Mouse (Mus musculus) thymus, postnatal 14 days (tissue): ENCODE data around the gene Bicc1.

ENCODE experiments used
- DNase-seq: peaks from one replicate; pipeline ENCODE4 v3.0.0; 2021

Gene Bicc1

DNA sequence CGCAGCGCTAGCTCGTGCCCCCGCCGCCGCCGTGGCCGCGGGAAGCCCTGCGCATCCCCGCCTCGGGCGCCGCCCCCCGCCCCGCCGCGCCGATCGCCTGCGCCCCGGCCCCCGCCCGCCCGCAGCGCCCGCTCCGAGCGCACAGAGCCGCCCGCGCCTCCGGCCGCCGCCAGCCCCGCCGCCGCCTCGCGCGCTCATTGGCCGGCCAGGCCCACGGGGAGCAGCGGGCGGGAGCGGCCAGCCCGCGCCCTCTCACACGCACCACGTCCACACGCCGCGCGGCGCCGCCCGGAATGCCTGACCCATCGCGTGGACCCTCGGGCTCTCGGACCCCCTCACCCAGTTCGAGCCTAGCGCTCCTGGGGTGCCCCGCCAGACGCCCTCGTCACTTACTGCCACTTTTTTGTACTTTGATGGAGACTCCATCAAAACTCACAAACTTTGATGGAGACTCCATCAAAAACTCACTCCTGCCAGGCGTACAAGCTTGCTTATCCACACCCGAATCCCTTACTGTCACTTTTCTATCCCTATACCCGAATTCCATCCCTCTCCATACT is at the start of gene Bicc1:
Bicc1 (minus strand) TSS at position 25 of the 560 bp plus-strand sequence.
- DNase-seq, result no peak

GRCm38 (mm10) chr10:71201512-71201911 is 42.0 kb upstream of the Bicc1 start:
- DNase-seq, result no peak

DNA sequence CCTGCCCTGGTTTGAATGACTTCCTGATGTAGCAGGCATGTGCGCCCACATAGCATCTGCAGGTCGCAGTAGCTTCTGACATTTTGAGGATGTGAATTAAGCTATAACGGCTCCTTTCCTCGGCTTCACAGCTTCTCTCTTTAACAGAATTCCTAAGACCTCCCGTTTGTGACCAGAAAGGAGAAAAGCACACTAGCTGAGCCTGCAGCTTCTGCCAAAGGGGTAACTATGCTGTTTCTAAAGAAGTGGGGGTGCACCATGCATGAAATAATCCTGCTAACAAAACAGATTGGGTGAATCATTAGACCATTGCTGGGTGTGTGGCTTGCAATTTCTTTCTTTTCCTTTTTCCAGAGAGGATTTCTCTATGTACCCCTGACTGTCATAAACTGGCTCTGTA is 41.5 kb upstream of the Bicc1 start:
- DNase-seq, result no peak

GRCm38 (mm10) chr10:71198676-71199075 is 39.2 kb upstream of the Bicc1 start:
- no peak for DNase-seq

DNA sequence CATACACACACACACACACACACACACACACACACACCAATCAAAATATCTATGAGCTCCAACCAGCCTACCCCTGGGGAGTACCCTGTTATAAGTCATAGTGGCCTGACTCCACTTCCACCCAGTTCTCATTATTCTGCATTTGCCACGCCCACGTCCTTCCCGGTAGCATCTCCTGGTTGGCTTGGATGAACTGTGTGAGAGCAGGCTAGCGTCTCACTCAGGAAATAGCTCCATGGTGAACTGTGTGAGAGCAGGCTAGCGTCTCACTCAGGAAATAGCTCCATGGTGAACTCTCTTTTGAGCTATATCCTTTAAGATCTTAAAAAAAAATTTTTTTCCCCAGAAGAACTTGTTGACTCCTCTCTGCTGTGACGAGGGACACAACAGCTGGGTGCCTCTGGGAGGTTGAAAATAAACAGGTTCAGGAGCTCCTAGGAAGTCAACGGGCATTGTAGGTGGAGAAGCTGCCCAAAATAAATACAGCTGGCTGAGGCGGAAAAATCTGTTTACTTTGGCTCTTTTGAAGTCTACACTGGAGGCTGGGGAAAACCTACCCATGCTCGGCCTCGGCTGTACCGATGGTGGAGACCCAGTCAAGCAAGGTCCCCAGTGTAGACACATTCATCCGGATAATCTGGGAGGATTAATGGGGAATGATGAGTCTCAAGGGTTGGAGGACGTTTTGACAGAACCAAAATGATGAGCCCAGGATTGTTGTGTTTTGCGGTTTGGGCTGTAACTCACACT is 37.7 kb upstream of the Bicc1 start:
- DNase-seq, result no peak

- no peak for DNase-seq
These were observed 36.0 kb upstream of the Bicc1 start for GRCm38 (mm10) chr10:71195501-71195900.

DNA sequence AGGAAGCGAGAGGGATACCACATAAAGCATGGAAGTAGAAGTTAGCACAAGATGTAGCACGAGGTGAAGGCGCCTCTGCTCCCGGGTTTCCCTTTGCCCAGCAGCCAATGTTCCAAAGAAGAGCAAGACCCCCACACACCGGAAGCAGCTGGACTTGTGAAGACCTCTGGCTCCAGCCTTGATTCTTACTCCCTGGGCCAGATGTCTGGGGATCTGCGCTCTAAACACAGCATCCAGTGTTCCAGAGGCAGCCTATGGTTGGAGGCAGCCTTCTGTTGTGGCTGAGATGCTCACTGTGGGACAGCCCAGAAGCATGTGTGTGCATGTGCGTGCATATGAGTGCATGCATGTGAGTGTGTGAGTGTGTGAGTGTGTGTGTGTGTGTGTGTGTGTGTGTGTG is 35.2 kb upstream of the Bicc1 start:
- no peak for DNase-seq

- no peak for DNase-seq
These were observed 33.8 kb upstream of the Bicc1 start for GRCm38 (mm10) chr10:71193319-71193718.

DNA sequence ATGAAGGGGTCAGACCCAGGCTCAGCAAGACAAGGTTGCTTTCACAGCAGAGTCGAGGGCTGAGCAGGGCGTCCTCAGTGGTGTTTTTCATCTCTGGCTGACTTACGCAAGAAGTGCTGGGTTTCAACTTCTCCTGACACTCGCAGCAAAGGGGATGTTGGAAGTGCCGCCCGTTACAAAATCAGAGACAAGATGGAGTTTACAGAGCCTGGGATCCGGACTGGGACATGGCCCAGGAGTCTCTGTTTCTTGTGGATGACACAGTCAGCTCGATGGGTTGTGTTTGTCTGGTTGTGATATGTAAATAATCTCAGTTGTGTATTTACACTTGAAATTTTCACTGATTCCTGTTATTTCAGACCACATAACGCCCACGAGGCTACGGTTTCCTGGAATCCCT is 33.4 kb upstream of the Bicc1 start:
- DNase-seq, result no peak

- no peak for DNase-seq
These were observed 29.2 kb upstream of the Bicc1 start for GRCm38 (mm10) chr10:71188681-71189080.

DNA sequence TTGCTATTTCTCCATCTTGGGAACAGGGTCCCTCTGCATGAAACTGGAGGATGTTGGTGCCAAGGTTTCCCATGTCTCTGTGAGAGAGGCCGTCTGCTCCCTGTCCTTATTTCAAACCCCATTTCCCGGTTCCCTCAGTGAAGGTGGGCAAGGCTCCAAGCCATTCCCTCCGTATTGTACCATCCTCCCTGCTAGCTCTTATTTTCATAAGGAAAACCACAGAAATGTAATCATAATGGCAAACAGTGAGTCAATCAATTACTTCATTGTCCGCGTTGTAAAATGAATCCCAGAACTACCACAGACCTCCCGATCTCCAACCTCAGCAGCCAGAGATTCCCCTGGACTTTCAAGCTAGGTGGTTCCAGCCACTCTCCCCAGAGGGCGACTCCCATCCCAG is 25.6 kb upstream of the Bicc1 start:
- no peak for DNase-seq

DNA sequence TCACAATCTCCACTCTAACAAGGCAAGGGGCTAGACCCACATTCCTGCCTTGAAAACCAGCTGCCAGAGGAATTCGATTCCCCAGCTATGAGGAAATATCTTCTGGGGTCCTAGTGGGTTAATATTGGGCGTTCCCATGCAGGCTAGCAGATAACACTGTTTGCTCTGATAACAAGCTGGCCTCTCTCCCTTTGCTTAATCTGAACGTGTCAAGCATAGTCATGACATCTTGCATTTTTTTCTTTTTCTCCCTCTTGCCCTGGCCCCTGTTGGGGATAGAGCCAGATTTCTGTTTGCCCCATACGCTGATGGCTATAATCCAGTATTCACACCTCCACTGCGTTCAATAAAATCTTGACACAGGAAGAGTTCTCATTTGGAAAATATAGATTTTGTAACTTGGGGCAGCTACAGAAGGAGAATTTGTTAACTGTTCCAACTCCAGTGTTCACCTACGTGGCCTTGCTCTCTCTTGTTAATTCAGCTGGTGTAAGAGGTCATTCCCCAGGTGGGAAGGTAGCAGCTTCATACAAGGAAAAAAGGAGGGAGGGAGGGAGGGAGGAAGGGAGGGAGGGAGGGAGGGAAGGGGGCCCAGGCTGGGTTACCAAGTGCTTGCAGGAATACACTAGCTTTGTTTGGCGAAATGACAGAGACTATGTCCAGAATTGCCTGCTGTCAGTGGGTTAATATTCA is 24.0 kb upstream of the Bicc1 start:
- DNase-seq, result no peak

DNA sequence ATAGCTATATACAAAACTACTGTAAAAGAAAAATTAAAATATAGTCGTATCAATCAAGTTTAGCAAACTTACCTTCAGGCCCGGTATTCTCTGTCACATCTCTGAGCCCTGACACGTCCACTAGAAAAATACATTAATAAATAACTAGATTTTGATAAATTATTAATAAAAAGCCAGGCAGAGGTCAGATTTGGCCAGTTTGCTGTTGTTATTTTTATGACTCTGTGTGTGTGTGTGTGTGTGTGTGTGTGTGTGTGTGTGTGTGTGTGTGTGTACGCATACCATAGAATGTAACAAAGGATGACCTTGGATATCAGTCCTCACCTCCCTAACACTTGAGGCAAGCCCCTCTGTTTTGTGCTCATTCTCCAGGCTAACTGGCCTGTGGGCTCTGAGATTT is 22.4 kb upstream of the Bicc1 start:
- DNase-seq, result no peak

GRCm38 (mm10) chr10:71181091-71181490 is 21.6 kb upstream of the Bicc1 start:
- DNase-seq, result no peak

DNA sequence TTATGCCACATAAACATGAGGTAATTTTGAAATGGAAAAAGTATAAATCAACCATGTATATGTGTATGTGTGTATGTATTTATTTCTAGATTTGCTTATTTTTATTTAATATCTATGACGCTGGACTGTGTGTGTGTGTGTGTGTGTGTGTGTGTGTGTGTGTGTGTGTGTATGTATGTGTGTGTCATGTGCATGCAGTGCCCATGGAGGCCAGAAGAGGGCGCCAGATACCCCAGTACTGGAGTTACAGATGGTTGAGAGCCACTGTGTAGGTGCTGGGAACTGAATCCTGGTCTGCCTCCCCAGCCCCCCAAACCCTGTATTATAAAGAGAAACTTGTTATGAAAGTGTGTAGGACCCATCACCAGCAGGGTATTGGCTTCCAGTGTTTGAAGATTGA is 20.6 kb upstream of the Bicc1 start:
- no peak for DNase-seq

GRCm38 (mm10) chr10:71177201-71177600 is 17.7 kb upstream of the Bicc1 start:
- DNase-seq, result no peak

GRCm38 (mm10) chr10:71176341-71176740 is 16.8 kb upstream of the Bicc1 start:
- DNase-seq, result no peak

- DNase-seq, result no peak
These were observed 15.8 kb upstream of the Bicc1 start for GRCm38 (mm10) chr10:71175280-71175679.

GRCm38 (mm10) chr10:71171414-71171813 is 11.9 kb upstream of the Bicc1 start:
- no peak for DNase-seq

DNA sequence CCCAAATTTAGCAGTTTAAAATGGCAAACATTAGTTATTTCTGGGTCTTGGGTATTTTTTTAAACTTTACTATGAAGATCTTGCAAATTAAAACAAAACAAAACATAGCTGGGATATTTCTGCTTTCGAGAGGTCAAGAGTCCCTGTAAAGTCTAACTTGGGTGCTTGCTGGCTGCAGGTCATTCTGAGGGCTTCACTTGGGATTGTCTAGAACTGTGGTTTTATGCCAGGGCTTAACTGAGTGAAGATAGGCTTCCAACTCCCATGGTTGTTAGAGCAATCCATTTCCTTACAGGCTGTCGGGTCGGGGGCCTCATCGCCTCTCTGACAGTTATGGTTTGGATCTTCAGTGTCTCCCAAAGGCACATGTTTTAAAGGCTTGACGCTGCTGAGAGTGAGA is 11.3 kb upstream of the Bicc1 start:
- no peak for DNase-seq

DNA sequence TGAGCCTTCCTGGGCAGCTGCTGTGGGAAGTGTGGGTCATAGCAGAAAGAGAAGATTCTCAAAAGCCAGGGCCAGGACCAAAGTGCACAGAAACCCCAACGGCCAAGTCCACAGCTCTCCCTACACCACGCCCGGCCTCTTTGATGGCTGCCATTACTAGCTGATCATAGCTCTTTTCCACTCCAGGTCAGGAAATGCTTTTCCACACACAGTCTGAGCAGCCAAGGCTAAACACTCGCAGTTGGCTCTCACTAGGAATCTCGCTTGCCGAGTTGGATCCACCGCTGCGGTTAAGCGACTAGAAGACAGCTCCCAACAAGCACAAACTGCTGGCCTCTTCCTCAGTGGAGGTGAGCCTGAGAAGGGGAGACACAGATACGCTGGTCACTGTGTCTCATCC is 10.3 kb upstream of the Bicc1 start:
- no peak for DNase-seq

DNA sequence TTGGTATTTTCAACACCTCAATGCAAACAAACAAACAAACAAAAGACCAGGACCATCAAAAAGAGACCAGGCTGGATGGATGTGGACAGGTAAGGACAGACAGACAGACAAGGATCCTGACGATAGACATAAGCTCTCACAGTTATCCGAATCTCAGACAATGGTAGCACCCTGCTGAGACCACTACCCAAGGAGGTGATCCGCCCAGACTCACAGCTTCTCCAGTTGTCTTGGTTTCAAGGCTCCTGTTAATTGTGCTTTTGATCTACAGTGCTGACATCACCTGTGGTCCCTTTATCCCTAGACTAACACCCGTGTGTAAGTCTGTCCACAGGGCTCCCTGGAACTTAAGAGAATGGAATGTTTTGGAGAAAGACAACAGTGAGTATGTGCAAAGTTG is 9.7 kb upstream of the Bicc1 start:
- no peak for DNase-seq

DNA sequence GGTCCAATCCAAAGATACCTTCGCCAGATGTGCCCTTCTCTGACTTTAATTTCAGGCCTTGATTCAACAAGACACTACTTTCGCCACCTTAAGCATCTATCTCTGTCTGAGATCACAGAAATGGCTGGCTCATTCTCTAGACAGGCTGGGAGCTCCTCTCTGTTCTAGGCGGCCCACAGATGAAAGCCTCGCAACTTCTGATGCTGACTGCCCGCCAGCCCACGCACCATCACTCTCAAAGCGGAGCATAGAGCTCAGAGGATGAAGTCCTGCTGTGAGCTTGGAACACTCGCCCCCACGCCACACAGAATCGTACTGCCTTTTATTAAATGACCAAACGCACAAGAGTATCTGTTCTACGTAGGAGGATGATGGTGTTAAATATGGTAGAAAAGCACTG is 949 bp upstream of the Bicc1 start:
- no peak for DNase-seq

DNA sequence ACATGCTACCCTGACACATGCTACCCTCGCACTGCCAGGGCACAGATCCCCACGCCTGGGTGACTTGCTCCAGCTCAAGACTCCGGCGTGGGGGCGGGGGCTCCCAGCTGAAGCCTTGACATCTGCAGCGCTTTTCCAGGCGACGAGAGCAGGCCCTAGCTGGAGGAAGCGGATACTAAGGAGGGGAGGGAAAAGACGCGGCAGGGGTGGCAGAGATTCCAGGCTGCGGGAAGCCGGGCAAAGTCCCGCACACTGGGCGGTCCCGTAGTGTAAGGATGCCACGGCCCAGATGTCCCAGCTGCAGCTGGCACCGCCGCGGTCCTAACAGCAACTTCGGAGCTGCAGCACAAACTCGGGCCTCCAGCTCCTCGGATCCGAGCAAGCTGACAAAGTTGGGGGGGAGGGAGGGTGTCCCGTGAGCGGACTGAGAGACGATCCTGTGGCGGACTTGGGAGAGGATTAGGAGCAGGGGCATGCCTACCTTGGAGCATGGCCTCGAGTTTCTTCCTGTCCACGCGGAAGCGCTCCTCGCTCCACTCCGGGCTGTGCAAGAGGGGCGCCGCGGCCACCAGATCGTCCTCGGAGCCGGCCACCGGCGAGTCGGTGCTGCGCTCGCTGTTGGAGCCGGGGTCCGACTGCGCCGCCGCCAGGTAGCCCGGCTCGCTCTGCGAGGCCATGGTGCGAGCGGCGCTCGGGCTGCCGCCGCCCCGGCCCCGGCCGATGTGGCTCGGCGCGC is 392 bp downstream of the Bicc1 start:
- DNase-seq, result no peak
